Mouse (Mus musculus) hindbrain, embryonic 10.5 days (tissue): Measurements from ENCODE around the gene Ube2n. TPM values are rescaled to one million over a fixed set of nuclear protein-coding genes. Genes with fewer than 3 reads are reported as not detected.

Experiments
- DNase-seq: peaks from one replicate; pipeline ENCODE4 v3.0.0-alpha.2; 2017; ENCODE audit warnings: low spot score
- H3K27ac ChIP-seq: fragments of 300-500 bp; sonication (generic); 2 replicates; pipeline ENCODE4 v1.5.1; 2016; ENCODE audit warnings: mild to moderate bottlenecking, moderate library complexity
- H3K27me3 ChIP-seq: fragments of 300-500 bp; sonication (generic); 2 replicates; pipeline ENCODE4 v1.6.1; 2016; ENCODE audit warnings: mild to moderate bottlenecking; ENCODE audit not compliant: poor library complexity, insufficient read depth, severe bottlenecking
- H3K36me3 ChIP-seq: fragments of 300-500 bp; sonication (generic); 2 replicates; pipeline ENCODE4 v1.6.1; 2016; ENCODE audit warnings: mild to moderate bottlenecking, moderate library complexity
- H3K4me1 ChIP-seq: fragments of 300-500 bp; sonication (generic); replicated peaks from 2 replicates; pipeline ENCODE4 v1.6.1; 2016; ENCODE audit warnings: mild to moderate bottlenecking
- H3K4me3 ChIP-seq: fragments of 300-500 bp; sonication (generic); 2 replicates; pipeline ENCODE4 v1.5.1; 2016; ENCODE audit warnings: mild to moderate bottlenecking, moderate library complexity
- H3K9me3 ChIP-seq: fragments of 300-500 bp; sonication (generic); 2 replicates; pipeline ENCODE4 v1.6.1; 2016; ENCODE audit warnings: mild to moderate bottlenecking, moderate library complexity
- WGBS: fragments of 180-500 bp; shearing (Covaris S2); methylation state at CpG from one replicate; pipeline ENCODE4 v1.1.7; 2016; 5-methylcytosine and 5-hydroxymethylcytosine counted together
- polyA plus RNA-seq: library from polyadenylated mRNA; unstranded; fragments of >200 nt; fragmentation: Nextera tagmentation; extraction: Ambion mirVana; gene quantifications from 2 replicates; pipeline ENCODE4 v1.2.1, GENCODE M21; 2016

Gene Ube2n
- polyA plus RNA-seq, 1 experiment from 2014 or later, result 422 TPM

GRCm38 (mm10) chr10:95532916-95533315 lies 18.0 kb downstream of the Ube2n start:
- DNase-seq, result no peak
- Histone ChIP-seq H3K4me3 (no peak overlapping the region), H3K9me3 (no peaks in the 10 kb centered on the region), H3K27me3 (no peaks in the 10 kb centered on the region), H3K36me3 (0 out of 2 replicates have a peak, but pooled peaks cover 2% of the 10 kb centered on the region), H3K27ac (no peak overlapping the region), H3K4me1 (peaks cover 10% of the 10 kb centered on the region)
- whole genome bisulfite sequencing, result 93% methylated on average over 5 of the region's 5 CpGs

GRCm38 (mm10) chr10:95533382-95533781 lies 18.4 kb downstream of the Ube2n start:
- DNase-seq, result no peak
- 92% methylated on average over 7 of the region's 7 CpGs for WGBS
- Histone ChIP-seq H3K27ac (no peak overlapping the region), H3K9me3 (no peaks in the 10 kb centered on the region), H3K27me3 (no peaks in the 10 kb centered on the region), H3K4me1 (peaks cover 10% of the 10 kb centered on the region), H3K36me3 (0 out of 2 replicates have a peak, but pooled peaks cover 2% of the 10 kb centered on the region), H3K4me3 (no peak overlapping the region)

- WGBS, result 91% methylated on average over 8 of the region's 8 CpGs
- H3K4me3 ChIP-seq, result no peak overlapping the region
- no peaks in the 10 kb centered on the region for H3K9me3 ChIP-seq
- peaks cover 4% of the 10 kb centered on the region for H3K4me1 ChIP-seq
- DNase-seq, result no peak
- H3K27ac ChIP-seq, result no peak overlapping the region
- H3K27me3 ChIP-seq, result no peaks in the 10 kb centered on the region
- 0 out of 2 replicates have a peak, but pooled peaks cover 2% of the 10 kb centered on the region for H3K36me3 ChIP-seq
Observed at GRCm38 (mm10) chr10:95535399-95536221, 20.7 kb downstream of the Ube2n start.

- Histone ChIP-seq H3K4me3 (no peak overlapping the region), H3K27me3 (no peaks in the 10 kb centered on the region), H3K36me3 (0 out of 2 replicates have a peak, but pooled peaks cover 2% of the 10 kb centered on the region), H3K27ac (no peak overlapping the region), H3K4me1 (no peaks in the 10 kb centered on the region), H3K9me3 (no peaks in the 10 kb centered on the region)
- 90% methylated on average over 6 of the region's 6 CpGs for WGBS
- no peak for DNase-seq
Observed at GRCm38 (mm10) chr10:95536222-95536541, 21.2 kb downstream of the Ube2n start.

- Histone ChIP-seq H3K4me3 (no peak overlapping the region), H3K9me3 (no peaks in the 10 kb centered on the region), H3K36me3 (peaks cover 19% of the 10 kb centered on the region), H3K27me3 (no peaks in the 10 kb centered on the region), H3K27ac (no peak overlapping the region), H3K4me1 (no peaks in the 10 kb centered on the region)
- no peak for DNase-seq
- 92% methylated on average over 3 of the region's 3 CpGs for WGBS
Observed at GRCm38 (mm10) chr10:95539260-95539659, 24.3 kb downstream of the Ube2n start.

GRCm38 (mm10) chr10:95539841-95540240 lies 24.9 kb downstream of the Ube2n start:
- WGBS, result 89% methylated on average over 3 of the region's 3 CpGs
- no peaks in the 10 kb centered on the region for H3K4me1 ChIP-seq
- H3K36me3 ChIP-seq, result peaks cover 25% of the 10 kb centered on the region
- no peak overlapping the region for H3K4me3 ChIP-seq
- H3K9me3 ChIP-seq, result no peaks in the 10 kb centered on the region
- H3K27ac ChIP-seq, result no peak overlapping the region
- DNase-seq, result no peak
- no peaks in the 10 kb centered on the region for H3K27me3 ChIP-seq

GRCm38 (mm10) chr10:95542916-95543315 lies 28.0 kb downstream of the Ube2n start:
- H3K4me1 ChIP-seq, result no peaks in the 10 kb centered on the region
- H3K36me3 ChIP-seq, result peaks cover 53% of the 10 kb centered on the region
- no peak for DNase-seq
- H3K9me3 ChIP-seq, result no peaks in the 10 kb centered on the region
- 94% methylated on average over 4 of the region's 4 CpGs for WGBS
- no peaks in the 10 kb centered on the region for H3K27me3 ChIP-seq
- H3K27ac ChIP-seq, result no peak overlapping the region
- H3K4me3 ChIP-seq, result no peak overlapping the region

- peaks cover 57% of the 10 kb centered on the region for H3K36me3 ChIP-seq
- no peak overlapping the region for H3K4me3 ChIP-seq
- WGBS, result 87% methylated on average over 2 of the region's 2 CpGs
- no peak for DNase-seq
- H3K27ac ChIP-seq, result no peak overlapping the region
- H3K27me3 ChIP-seq, result no peaks in the 10 kb centered on the region
- no peaks in the 10 kb centered on the region for H3K4me1 ChIP-seq
- no peaks in the 10 kb centered on the region for H3K9me3 ChIP-seq
Observed at GRCm38 (mm10) chr10:95543377-95543776, 28.4 kb downstream of the Ube2n start.

- no peak overlapping the region for H3K27ac ChIP-seq
- H3K9me3 ChIP-seq, result no peaks in the 10 kb centered on the region
- DNase-seq, result no peak
- no peaks in the 10 kb centered on the region for H3K4me1 ChIP-seq
- H3K36me3 ChIP-seq, result peaks cover 62% of the 10 kb centered on the region
- no peak overlapping the region for H3K4me3 ChIP-seq
- no peaks in the 10 kb centered on the region for H3K27me3 ChIP-seq
Observed at GRCm38 (mm10) chr10:95544004-95544403, 29.1 kb downstream of the Ube2n start.

GRCm38 (mm10) chr10:95544651-95545050 lies 29.7 kb downstream of the Ube2n start:
- WGBS, result 92% methylated on average over 2 of the region's 2 CpGs
- no peak for DNase-seq
- Histone ChIP-seq H3K36me3 (peaks cover 69% of the 10 kb centered on the region), H3K9me3 (no peaks in the 10 kb centered on the region), H3K4me1 (no peaks in the 10 kb centered on the region), H3K4me3 (no peak overlapping the region), H3K27me3 (no peaks in the 10 kb centered on the region), H3K27ac (no peak overlapping the region)

- Histone ChIP-seq H3K4me3 (no peak overlapping the region), H3K27ac (no peak overlapping the region), H3K4me1 (no peaks in the 10 kb centered on the region), H3K9me3 (no peaks in the 10 kb centered on the region), H3K36me3 (peaks cover 73% of the 10 kb centered on the region), H3K27me3 (no peaks in the 10 kb centered on the region)
- 79% methylated on average over 4 of the region's 4 CpGs for WGBS
- DNase-seq, result no peak
Observed at GRCm38 (mm10) chr10:95545051-95545450, 30.1 kb downstream of the Ube2n start.

- no peak for DNase-seq
- WGBS, result 95% methylated on average over 2 of the region's 2 CpGs
- Histone ChIP-seq H3K36me3 (peaks cover 81% of the 10 kb centered on the region), H3K4me3 (no peak overlapping the region), H3K27ac (no peak overlapping the region), H3K4me1 (no peaks in the 10 kb centered on the region), H3K27me3 (no peaks in the 10 kb centered on the region), H3K9me3 (no peaks in the 10 kb centered on the region)
Observed at GRCm38 (mm10) chr10:95546178-95546577, 31.2 kb downstream of the Ube2n start.

- H3K4me1 ChIP-seq, result no peaks in the 10 kb centered on the region
- peaks cover 85% of the 10 kb centered on the region for H3K36me3 ChIP-seq
- 88% methylated on average over 11 of the region's 11 CpGs for WGBS
- no peaks in the 10 kb centered on the region for H3K9me3 ChIP-seq
- no peaks in the 10 kb centered on the region for H3K27me3 ChIP-seq
- DNase-seq, result no peak
- no peak overlapping the region for H3K27ac ChIP-seq
- H3K4me3 ChIP-seq, result no peak overlapping the region
Observed at GRCm38 (mm10) chr10:95548154-95548826, 33.3 kb downstream of the Ube2n start.
